Mouse (Mus musculus) heart, embryonic 14.5 days (tissue): ENCODE data around the gene Hs3st5. TPM values are rescaled to one million over a fixed set of nuclear protein-coding genes. Genes with fewer than 3 reads are reported as not detected.

ENCODE experiments used
- ATAC-seq: fragments of 200-750 bp; cut with Nextera tagmentation; 2 replicates; pipeline ENCODE4 v1.8.0; 2017; ENCODE audit warnings: low read depth, moderate TSS enrichment; ENCODE audit not compliant: insufficient number of reproducible peaks, insufficient read depth, low FRiP score
- H3K27ac ChIP-seq, 2 experiments: fragments of 200-500 bp in 1 of 2; fragments of 300-500 bp in 1 of 2; sonication (generic) in 1 of 2; replicated peaks in 1 of 2; 2 replicates each; pipeline ENCODE4 v1.5.1; 2012 to 2014; ENCODE audit warnings: low read depth in 2 of 2, low read length in 2 of 2, control low read depth in 1 of 2, mild to moderate bottlenecking in 1 of 2, mixed read lengths in 1 of 2; ENCODE audit not compliant: control insufficient read depth in 1 of 2, insufficient read depth in 1 of 2
- H3K27me3 ChIP-seq: fragments of 300-500 bp; sonication (generic); 2 replicates; pipeline ENCODE4 v1.6.1; 2014; ENCODE audit warnings: mild to moderate bottlenecking, low read length, control low read depth; ENCODE audit not compliant: control insufficient read depth, insufficient read depth
- H3K36me3 ChIP-seq: fragments of 300-500 bp; sonication (generic); 2 replicates; pipeline ENCODE4 v1.6.1; 2014; ENCODE audit warnings: mild to moderate bottlenecking, control low read depth, low read length, mixed read lengths; ENCODE audit not compliant: control insufficient read depth, insufficient read depth
- H3K4me1 ChIP-seq, 2 experiments: fragments of 200-500 bp in 1 of 2; fragments of 300-500 bp in 1 of 2; sonication (generic) in 1 of 2; 2 replicates each; pipeline ENCODE4 v1.6.1; 2012 to 2014; ENCODE audit warnings: low read length in 2 of 2, control low read depth in 1 of 2, mixed read lengths in 1 of 2; ENCODE audit not compliant: control insufficient read depth in 2 of 2, insufficient read depth in 2 of 2
- H3K4me2 ChIP-seq: fragments of 300-500 bp; sonication (generic); 2 replicates; pipeline ENCODE4 v1.6.1; 2014; ENCODE audit warnings: mild to moderate bottlenecking, low read length
- H3K4me3 ChIP-seq, 2 experiments: fragments of 200-500 bp in 1 of 2; fragments of 300-500 bp in 1 of 2; sonication (generic) in 1 of 2; 2 replicates each; pipeline ENCODE4 v1.5.1; 2012 to 2014; ENCODE audit warnings: low read length in 2 of 2, mild to moderate bottlenecking in 2 of 2, control low read depth in 1 of 2, low read depth in 1 of 2, moderate library complexity in 1 of 2; ENCODE audit not compliant: control insufficient read depth in 1 of 2, insufficient read depth in 1 of 2
- H3K9ac ChIP-seq: fragments of 300-500 bp; sonication (generic); 2 replicates; pipeline ENCODE4 v1.6.1; 2014; ENCODE audit warnings: mild to moderate bottlenecking, low read length
- H3K9me3 ChIP-seq: fragments of 300-500 bp; sonication (generic); 2 replicates; pipeline ENCODE4 v1.6.1; 2016; ENCODE audit warnings: low read length, control low read depth; ENCODE audit not compliant: control insufficient read depth
- WGBS: fragments of 180-500 bp; shearing (Covaris S2); extraction: QIAGEN DNeasy Blood & Tissue Kit; methylation state at CpG from one replicate; pipeline ENCODE4 v1.1.7; 2014; 5-methylcytosine and 5-hydroxymethylcytosine counted together
- polyA plus RNA-seq: library from polyadenylated mRNA; unstranded; fragments of >200 nt; fragmentation: Nextera tagmentation; extraction: Ambion mirVana; gene quantifications from 2 replicates; pipeline ENCODE4 v1.2.1, GENCODE M21; 2014

The Hs3st5 gene
- polyA plus RNA-seq, 1 experiment from 2014 or later: 0.19 TPM

- no peaks in the 10 kb centered on the region for H3K27me3 ChIP-seq
- H3K27ac ChIP-seq: no peak overlapping the region
- H3K9ac ChIP-seq: no peak overlapping the region
- 78% methylated on average over 5 of the region's 5 CpGs for WGBS
- no peak overlapping the region for H3K4me2 ChIP-seq
- no peaks in the 10 kb centered on the region for H3K9me3 ChIP-seq
- ATAC-seq: no peak
- no peak overlapping the region for H3K4me3 ChIP-seq
- no peaks in the 10 kb centered on the region for H3K36me3 ChIP-seq
- no peaks in the 10 kb centered on the region for H3K4me1 ChIP-seq
Observed at GRCm38 (mm10) chr10:36835836-36836516, 329.4 kb downstream of the Hs3st5 start.

- Histone ChIP-seq H3K27me3 (no peaks in the 10 kb centered on the region), H3K27ac (no peak overlapping the region), H3K4me2 (no peak overlapping the region), H3K9me3 (no peaks in the 10 kb centered on the region), H3K4me1 (no peaks in the 10 kb centered on the region), H3K4me3 (no peak overlapping the region), H3K9ac (no peak overlapping the region), H3K36me3 (no peaks in the 10 kb centered on the region)
- ATAC-seq: no peak
- WGBS: 86% methylated on average over 3 of the region's 3 CpGs
Observed at GRCm38 (mm10) chr10:36850231-36850630, 343.6 kb downstream of the Hs3st5 start.

DNA sequence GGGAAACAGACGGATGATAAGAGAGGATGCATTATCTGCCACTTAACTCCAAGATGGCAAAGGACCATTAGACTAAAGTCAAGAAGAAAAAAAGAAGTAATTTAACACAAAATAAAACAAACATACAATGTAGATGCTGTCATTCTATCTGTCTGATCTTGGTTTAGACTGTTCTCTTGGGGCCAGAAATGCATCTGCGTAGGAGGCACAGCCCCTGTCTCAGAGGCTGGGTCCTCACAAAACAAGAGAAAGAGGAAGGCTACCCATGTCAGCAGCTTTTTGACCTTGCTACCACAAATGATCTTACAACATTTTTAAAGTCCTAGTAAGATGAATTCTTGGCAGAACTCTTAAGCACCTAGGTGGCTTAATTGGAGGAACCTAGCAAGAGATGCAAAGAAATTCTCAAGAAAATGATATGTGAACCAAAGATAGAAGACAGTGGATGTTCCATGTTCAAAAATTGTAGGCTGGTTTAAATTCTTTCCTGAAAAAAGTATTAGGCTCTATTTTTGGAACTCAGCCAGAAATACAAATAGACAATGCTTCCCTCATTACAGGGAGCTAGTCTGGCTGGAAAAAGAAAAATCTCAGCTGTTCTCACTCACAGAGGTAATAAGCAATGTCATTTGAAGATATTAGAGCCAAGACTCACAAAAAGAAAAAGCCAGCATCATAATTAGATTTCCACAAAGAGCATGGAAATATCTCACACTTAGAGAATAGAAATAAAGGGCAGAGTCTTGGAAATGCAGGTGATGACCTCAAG is 355.7 kb downstream of the Hs3st5 start:
- H3K9me3 ChIP-seq: no peaks in the 10 kb centered on the region
- no peaks in the 10 kb centered on the region for H3K4me1 ChIP-seq
- H3K4me2 ChIP-seq: no peak overlapping the region
- 77% methylated on average over 2 of the region's 2 CpGs for WGBS
- no peak overlapping the region for H3K27ac ChIP-seq
- ATAC-seq: no peak
- no peak overlapping the region for H3K4me3 ChIP-seq
- no peaks in the 10 kb centered on the region for H3K27me3 ChIP-seq
- no peak overlapping the region for H3K9ac ChIP-seq
- H3K36me3 ChIP-seq: no peaks in the 10 kb centered on the region
